Mouse (Mus musculus) heart, adult 2 months (tissue): ENCODE data around the gene Cep112.

ENCODE experiments used
- CTCF ChIP-seq: fragments of 200-600 bp; IDR thresholded peaks from 2 replicates; pipeline ENCODE4 v1.8.1; 2022; ENCODE audit warnings: antibody characterized with exemption, mild to moderate bottlenecking, moderate library complexity
- EP300 ChIP-seq: fragments of 200-500 bp; IDR thresholded peaks from 2 replicates; pipeline ENCODE4 v1.6.1; 2011; ENCODE audit warnings: low read depth, low read length, control low read depth; ENCODE audit not compliant: insufficient read depth

- no peak for TF ChIP-seq CTCF
- no peak for TF ChIP-seq EP300
These were observed 5.8 kb upstream of the Cep112 start for GRCm38 (mm10) chr11:108419242-108419641.
